Mouse (Mus musculus): Measurements from ENCODE around the gene Spred2.

Gene Spred2

DNA sequence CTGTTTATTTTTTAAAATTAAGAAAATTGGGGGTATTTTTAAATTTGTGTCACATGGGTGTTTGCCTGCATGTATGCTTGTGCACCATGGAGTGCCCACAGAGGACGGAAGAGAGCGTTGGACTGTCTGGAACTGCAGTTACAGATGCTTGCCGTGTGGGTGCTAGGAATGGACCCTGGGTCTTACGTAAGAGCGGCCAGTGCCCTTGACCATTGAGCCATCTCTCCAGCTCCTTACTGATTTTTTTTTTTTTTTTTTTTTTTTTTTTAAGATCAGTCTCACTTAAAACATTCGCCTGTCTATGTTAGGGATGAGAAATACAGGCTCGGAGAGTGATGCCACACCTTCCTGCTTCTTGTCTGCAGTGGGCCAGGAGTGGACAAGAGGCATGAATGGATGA, 29.7 kb downstream of the Spred2 start:
- no peak for DNase-seq (ENCODE audit: low spot score in 2 of 2)

DNA sequence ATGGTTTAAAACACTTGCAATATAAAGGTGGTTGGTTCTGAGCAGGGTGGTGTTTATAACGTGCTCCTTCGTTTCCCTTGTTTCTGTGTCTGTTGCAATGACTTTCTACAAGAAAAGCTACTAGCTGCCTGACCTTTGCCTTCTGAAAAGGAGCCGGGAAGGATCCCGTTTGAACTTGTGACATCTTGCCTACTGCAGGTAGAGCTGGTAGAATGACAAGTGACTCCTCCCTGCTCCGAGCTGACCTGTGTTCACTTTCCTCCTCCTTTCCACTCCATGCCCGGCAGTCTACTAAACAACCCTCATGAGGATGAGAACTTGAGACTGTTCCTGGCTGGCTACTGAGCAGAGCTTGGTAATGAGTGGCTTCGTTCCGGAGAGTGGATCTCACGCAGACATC, 30.9 kb downstream of the Spred2 start:
- DNase-seq (ENCODE audit: low spot score in 2 of 2): no peak

DNA sequence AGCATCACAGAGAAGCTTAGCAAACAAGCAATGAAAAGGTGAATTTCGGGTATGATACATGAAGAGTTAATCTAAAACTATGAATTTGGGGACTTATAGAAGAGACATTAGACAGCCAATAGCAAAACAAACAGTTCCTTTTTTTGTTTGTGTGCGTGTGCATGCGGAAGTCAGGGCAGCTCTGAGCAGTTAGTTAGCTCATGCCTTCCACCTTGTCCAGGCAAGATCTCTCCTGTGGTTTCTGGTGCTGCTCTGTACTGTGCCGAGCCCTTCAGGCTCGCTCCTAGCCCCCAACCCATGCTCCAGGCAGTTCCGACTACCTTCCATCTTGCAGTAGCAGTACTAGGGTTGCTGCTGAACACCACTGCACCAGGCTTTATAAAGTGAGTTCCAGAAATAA, 31.5 kb downstream of the Spred2 start:
- DNase-seq (ENCODE audit: low spot score in 2 of 2): no peak

DNA sequence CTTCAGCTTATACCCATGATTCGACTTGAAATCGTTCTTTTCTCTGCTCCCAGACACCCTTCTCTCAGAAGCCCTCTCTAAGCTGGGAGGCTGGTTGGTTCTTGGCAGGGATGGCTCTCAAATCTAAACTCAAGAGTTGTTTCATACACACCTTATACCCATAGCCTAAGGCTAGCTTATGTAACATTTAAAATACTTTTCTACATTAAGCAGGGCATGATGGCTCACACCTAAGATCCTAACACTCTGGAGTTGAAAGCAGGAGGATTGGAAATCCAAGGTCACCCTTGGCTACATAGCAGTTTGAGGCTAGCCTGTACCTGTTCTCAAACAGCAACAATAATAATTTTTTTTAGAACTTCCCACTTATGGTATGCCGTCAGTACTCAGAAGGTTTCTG, 34.8 kb downstream of the Spred2 start:
- DNase-seq (ENCODE audit: low spot score in 2 of 2): no peak

DNA sequence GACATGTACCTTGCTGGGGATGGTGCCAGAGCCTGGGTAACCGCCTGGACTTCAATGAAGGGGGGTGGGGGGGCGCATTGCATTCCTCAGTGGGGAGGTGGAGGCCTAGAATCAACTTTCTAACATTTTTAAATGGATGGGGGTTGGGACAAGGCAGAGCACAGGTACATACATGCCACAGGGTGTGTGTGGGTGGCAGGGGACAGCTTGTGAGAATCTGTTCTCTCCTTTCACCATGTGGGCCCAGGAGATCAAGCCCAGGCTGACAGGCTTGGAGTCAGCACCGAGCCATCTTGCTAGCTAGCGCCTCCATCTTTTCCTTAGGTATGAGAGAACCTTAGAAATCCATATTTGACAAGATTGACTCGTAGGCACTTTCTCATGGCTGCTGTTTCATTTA, 35.7 kb downstream of the Spred2 start:
- no peak for DNase-seq (ENCODE audit: low spot score in 2 of 2)

DNA sequence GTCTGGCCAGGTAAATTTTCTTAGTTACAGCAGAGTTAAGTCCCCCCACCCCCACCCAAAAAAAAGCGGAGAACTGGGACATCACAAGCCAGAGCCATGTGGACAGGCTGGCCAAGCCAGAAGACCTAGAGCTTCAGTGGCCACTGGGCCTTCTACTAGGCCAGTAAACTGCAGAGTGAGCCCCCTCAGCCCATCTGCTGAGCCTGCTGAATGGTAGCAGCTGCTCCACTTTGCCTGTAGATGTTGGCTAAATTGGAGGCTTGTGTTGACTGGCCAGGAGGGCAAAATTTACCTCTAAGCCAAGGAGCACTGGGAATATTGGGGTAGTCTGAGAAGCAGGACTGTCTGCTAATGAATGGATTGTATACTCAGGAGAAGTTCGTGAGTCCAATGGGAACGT, 36.4 kb downstream of the Spred2 start:
- no peak for DNase-seq (ENCODE audit: low spot score in 2 of 2)

DNA sequence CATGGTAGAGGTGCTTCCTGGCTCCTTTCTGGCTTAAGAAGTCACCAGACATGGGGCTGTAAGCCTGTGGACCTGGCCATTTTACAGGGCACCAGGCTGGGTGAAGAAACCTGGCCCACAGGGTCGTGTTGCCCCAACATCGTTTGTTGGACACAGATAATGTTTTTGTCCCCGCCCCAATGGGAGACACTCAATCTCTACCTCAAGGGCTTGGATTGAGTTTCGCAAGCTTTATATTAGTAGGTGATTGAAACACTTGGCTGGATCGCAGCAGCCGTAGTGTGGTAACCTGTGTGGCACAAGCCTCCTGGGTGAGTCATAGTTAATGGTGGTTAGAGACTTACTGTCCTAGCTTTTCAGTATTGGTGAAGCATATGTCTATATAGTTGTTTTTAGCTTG, 36.9 kb downstream of the Spred2 start:
- no peak for DNase-seq (ENCODE audit: low spot score in 2 of 2)

DNA sequence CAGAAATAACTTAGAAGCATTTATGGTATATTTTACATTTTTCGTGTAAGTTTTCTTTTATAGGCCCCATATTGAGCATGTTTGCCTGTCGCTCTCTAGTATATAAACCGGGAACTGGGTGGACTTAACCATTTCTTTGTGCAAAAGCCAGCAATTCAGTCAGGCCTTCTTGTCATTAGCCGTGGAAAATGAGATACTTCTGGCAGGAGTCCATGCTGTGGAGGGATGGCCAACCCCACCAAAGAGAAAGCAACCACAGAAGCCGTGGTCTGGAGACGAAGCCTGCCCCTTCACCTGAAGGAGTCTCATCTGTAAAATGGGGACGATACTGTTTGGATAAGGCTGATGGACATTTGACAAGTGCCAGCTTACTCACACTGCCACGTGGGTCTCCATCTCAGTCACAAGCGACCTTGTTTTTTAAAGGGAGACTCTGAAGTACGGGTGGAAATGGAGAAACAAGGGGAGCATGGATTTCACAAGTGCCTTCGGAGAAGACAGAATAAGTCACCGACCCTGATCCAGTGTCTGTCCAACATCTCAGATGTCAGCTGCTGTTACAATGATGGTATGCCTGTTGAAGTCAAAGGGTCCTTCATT, 37.7 kb downstream of the Spred2 start:
- DNase-seq (ENCODE audit: low spot score in 2 of 2): no peak

DNA sequence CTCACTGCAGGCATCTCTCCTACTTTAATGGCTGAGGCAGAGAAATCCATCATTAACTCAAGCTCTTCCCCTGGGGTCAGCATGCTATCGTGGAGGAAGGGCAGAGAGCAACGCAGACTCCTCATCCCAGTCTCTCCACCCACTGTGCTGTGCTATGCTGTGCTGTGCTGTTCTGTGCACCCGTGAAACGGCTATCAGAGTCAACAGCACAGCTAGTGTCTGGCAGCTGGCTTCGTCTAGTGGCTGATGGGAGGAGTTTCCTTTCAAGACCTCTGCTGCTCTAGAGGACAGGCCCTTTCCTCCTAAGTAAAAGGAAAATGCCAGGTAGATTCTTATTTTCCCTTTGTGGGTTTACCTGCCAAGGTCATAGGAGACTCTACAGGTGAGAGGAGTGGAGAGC, 38.6 kb downstream of the Spred2 start:
- no peak for DNase-seq (ENCODE audit: low spot score in 2 of 2)

DNA sequence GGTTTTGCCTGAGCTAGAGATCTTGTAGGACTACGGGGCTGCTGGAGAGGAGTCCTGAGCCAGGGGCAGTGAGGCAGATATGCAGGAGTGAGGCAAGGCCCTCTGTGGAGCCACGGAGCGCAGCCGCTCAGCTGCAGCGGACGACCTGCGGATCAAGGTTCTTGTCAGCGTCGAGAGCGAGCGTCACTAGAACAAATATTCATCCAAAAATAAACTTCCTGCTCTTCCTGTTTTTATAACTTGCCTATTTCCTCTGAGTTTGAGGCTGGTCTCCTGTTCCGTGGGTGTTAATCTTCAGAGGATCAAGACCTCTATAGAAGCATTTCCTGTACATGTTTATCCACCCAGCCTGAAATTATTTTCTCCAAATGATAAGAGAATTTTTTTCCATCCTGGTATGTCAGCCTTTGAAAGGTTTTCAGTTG, 39.6 kb downstream of the Spred2 start:
- no peak for DNase-seq (ENCODE audit: low spot score in 2 of 2)

DNA sequence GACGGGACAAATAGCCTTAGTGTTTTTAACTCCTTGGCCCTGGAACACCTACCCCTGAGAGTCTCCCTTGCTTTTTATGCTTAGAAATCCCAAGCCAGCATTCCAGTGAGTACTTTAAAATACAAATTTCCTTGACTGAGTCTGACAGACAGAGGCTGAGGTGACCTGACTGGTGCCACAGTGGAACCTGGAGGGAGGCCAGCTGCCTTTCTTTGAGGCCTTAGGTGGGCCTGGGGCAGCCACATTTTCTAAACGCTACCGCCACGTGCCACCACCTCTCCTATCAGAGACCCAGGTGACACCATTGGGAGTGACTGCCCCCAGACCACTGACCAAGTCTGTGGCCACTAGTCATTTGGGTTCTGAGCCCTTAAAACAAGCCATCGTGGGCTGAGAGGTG, 40.2 kb downstream of the Spred2 start:
- no peak for DNase-seq (ENCODE audit: low spot score in 2 of 2)

DNA sequence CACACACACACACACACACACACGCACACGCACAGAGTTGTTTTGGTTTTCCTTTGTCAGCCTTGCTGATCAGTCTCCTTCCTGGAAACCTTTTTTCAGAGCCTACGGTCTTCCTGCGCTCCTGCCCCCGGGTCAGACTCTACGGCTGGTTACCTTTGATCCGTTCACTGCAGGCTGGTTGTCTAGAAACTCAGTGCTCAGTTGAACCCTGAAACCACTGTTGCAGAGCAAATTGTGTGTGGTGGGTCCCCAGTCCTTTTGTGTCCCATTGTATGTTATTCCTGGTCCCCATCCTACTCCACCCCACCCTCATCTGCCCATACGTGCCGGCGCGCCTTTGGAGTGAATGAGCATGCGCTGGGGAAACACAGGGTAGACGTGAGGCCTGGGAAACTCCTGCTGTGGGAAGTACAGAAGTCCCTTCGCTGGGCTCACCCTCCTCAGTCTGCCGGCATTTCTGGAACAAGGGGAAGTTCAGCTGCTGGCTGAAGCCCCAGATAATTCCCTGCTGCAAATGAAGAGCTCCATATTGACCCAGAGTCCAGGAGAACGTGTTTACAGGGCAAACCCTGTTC, 40.9 kb downstream of the Spred2 start:
- DNase-seq (ENCODE audit: low spot score in 2 of 2): no peak

DNA sequence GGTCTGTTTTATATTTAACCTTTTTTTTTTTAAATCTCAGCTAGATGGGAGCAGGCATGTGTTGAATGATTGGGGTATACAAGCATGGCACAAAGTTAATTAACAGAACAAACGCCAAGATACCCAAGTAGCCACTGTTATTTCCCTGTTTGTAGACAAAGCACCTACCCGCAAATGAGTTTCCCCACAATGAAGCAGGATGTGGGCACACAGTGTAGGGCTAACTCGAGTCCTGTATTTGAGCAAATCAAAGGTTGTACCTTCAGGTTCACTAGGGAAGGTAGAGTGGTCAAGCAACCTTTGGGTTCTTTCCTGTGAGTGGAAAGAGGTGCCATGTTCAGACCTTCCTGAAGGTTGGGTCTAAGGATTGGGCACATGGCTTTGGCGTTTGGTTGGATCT, 41.5 kb downstream of the Spred2 start:
- DNase-seq (ENCODE audit: low spot score in 2 of 2): no peak

DNA sequence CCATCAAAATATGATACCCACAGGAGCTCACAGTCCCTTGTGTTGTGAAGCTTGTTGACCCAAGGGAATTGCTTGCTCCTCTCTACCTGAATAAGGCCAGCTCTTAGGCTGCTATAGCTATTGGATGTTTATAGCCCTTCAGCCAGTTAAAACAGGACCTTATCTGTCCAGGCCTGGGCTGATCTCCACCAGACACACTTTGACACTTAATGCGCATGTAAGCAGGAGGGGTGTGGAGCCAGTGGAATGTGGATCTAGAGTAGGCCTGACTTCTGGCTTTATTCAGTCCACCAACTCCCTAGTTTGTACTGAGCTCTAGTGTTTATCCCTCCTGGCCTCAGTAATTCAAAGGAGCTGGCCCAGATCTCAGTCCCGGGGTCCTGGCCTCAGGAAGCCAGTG, 42.1 kb downstream of the Spred2 start:
- DNase-seq (ENCODE audit: low spot score in 2 of 2): no peak

DNA sequence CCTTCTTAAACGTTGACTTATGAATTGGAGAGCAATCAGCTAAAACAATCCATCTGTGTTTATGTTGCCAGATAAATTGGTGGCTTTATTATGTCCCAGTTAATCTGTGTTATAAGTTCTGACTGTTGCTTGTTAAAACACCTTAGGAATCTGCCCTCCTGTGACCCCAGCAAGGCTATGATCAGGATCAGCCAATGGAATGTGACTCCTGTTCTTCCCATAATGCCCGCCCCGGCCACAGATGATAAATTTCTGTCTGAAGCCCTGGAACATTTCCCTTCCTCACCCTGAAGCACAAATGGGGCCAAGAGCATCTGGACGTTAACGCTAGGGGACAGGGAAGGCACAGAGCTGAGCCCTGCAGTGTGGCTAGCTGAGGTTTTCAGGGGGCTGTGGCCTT, 45.4 kb downstream of the Spred2 start:
- no peak for DNase-seq (ENCODE audit: low spot score in 2 of 2)

DNA sequence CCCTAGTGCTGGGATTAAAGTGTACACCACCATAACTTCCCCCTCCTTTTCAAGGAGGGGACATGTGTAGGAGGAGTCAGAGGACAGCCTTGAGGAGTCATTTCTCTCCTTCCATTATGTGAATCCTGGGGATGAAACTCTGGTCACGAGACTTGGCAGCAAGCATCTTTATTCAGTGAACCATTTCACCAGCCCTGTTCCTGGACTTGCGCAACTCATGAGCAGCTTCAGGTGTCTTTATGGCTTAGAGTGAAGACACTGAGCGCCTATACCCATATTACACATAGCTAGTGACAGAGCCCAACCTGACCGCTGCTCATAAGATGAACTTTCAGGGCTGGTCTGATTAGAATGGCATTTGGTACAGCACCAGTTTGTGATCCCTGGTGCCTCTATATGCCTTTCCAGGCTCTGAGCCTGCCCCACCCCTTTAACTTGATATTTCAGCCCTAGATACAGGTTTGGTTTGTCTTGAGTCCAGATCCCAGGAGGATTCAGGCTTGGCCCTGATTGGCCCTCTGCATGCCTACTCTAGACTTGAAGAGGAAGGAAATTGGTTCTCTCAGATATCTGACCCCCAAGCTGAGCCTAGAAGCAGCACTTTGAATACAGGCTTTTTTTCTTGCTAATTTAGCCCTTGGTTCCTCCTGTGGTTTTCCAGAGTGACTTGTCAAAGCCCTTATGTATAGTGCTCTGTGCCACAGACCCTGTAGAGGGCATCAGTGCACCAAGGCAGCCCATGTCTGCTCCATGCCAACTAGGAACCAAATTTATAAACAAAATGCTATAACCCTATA, 48.0 kb downstream of the Spred2 start:
- no peak for DNase-seq (ENCODE audit: low spot score in 2 of 2)

DNA sequence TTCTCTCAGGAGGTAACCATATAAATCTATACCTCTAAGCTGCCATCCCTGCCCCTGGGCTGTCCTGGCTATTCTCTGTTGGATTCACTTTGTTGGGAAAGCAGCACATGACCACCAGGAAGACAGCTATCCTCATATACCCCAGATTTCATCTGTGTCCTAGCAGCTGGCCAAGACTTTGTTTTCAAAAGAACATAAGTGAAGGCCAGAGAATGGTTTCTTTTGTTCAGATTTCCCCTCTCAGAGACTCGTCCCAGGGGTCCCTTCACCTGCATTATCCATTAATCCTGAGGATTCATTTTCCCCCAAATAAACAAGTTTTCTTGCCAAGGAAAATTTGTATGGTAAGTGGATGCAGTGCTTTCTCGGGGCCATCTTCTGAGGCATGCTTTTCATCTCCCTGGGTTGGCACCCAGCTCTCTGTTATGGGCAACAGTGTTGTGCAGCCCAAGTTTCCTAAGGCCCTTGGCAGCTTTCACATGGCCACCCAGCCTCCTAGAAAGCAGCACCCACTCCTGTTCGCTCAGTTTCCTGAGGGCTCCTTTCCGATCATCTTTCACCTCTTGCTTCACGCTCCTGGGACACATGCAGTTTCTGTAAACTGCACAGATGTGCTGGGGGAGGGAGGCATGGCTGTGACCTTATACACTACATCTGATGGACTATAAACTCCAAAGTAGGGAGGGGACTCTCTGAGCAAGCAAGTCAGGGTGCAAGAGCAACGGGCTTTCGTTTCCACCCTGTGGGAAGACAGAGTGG, 49.0 kb downstream of the Spred2 start:
- DNase-seq (ENCODE audit: low spot score in 2 of 2): no peak

DNA sequence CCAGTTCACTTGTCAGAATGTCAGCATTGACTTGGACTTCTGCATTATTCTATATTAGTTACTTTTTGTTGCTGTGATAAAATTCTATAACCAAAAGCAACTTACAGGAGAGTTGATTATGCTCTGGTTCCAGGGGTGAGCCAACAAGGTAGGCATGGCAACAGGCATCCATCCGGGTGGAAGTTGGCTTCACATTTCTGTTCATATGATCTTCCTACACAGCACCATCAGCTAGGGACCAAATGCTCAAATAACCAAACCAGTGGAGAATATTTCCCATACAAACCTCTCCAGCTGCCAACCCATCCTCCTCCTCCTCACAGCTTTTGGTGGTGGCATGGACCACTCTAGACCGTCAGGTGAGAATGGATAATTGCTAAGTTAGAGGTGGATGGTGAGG, 51.9 kb downstream of the Spred2 start:
- DNase-seq (ENCODE audit: low spot score in 2 of 2): no peak

DNA sequence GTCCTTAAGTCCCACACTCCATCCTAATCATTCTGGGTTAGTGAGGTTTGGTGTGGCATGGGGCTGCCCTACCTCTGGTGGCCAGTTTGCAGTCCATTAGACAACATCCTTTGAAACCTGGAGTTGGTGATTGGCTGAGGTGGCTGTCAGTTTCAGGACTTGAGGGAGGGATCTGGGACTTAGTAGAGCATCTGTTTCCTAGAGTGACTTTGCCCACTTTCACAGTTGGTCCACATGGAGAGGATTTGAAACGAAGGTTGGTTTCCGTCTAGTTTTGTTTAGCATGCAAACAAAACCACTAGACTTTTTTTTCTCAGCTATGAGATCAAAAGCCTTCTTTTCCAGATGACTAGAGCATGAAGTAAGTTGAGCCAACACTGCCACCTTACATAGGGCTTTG, 53.5 kb downstream of the Spred2 start:
- DNase-seq (ENCODE audit: low spot score in 2 of 2): no peak

DNA sequence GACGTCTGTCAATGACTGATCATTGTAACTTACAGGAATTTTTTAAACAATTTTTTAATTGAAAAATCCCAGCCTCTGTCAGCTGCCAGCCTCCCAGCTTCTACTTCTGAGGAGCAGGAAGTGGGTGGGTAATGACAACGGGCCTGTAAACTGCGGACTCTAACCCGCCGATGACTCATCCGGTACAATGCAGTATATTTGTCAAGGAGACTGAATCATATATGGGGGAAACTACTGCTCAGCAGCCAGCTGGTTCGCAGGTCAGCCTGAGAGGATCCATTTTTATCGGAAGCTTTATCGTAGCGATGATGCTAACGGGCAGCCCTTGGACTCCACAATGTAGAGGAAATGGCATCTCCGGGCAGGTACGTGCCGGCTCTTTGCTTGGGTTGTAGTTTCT, 55.2 kb downstream of the Spred2 start:
- DNase-seq (ENCODE audit: low spot score in 2 of 2): peak in 1 of 2 experiments; percentile 36

DNA sequence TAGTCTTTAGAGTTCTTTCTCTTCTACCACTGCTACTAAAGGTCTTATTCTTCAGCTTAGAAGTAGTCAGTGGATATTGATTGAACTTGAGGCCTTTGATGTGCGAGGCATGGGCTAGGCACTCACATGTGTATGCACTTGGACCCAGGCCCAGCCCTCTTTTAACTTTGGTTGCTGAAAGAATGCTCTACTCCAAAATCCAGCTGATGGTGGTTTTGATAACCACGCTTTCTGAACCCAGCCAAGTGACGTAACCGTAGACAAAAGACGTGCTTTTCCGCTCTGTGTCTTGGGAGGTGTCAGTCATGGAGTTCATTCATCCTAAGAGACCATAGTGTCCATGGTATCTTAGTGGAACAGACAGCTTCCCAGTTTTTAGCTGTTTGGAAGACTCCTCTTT, 57.9 kb downstream of the Spred2 start:
- DNase-seq (ENCODE audit: low spot score in 2 of 2): no peak

DNA sequence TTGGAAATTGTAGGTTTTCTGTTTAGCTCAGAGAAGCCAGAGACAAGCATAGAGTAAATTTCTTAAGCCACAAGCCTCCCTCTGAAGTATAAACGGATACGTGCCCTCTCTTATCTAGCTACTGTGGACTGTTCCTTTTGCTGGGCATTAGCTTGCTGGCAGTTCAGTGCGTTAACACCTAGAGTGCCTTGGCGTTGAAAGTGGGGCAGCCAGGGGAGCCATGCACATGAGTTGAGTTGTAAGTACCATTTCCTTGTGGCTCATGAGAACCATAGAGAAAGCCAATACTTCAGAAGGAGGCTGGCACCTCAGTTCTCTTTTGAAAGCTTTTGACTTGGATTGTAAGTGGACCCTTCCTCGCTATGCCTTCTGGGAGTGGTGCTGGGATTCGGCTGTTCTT, 58.6 kb downstream of the Spred2 start:
- no peak for DNase-seq (ENCODE audit: low spot score in 2 of 2)

DNA sequence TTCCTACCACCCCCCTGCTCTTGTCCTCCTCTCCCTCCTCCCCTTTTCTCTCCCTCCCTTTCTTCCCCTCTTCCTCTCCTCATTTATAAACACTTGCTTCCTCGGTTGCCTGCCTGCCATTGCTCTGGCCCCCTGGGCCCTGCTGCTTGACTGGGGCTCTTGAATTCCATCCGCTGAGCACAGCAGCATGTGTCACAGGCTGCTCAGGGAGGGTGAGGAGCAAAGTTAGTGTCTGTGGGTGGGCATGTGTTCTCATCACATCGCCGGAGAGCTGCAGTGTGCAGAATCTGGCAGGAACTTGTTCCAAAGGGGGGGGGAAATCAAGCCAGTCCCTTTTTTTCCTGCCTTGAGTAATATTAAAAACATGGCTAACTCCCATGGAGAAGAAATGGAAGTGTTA, 59.1 kb downstream of the Spred2 start:
- DNase-seq (ENCODE audit: low spot score in 2 of 2): no peak
